Mouse (Mus musculus): Measurements from ENCODE around the gene Nucks1. TPM values are rescaled to one million over a fixed set of nuclear protein-coding genes. Genes with fewer than 3 reads are reported as not detected.
A peak's percentile ranks its signal among the peaks of the same experiment; 100 is the strongest.

The Nucks1 gene
- total RNA-seq, 4 experiments from 2014 or later = 134 to 174 (median 151) TPM

GRCm38 (mm10) chr1:131922100-131922499 lies 11.8 kb downstream of the Nucks1 start:
- DNase-seq = no peak

DNA sequence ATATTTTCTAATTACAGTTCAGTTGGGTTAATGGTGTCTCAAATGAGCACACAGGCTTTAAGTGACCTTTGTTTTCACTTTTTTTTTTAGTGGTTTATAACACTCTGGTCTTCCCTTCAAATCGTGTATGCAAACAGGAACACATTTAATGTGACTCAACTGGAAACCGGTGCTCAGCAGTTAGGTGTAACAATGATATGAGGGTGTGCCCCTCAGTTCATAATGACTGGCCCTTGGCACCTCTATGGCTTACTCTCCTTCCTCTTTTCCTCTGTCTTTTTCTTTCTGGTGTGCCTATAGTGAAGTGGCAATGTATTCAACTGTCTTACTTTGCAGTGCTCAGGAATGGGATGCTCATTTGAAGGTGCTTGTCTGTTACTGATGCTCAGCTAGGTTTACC lies 23.1 kb downstream of the Nucks1 start:
- no peak for DNase-seq

DNA sequence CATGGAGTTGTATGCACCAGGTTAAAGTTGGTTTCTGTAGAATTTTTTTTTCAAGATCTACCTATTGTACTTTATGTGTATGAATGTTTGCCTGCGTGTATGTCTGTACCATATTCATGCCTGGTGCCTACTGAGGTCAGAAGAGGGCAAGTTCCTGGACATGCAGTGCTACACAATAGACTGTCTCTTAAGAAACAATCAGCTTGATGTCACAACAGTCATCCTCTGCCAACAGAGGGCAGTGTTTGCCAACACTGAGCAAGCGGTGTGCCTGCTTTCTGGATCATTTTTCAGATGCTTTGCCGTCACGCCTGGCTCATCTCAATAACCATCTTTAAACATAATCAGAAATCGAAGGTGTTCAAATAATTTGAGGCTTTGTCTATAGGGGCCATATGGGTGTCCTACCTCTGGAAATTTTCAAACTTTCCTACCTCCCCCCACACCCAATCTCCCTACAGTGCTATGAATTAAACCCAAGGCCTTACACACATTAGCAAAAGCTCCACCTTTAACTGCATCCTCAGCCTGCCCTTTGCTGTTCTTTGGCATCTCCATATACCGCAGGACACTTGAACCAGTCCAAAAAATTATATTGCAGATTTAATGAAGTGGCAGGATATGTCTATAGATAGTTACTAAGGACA lies 27.4 kb downstream of the Nucks1 start:
- DNase-seq = peak; percentile 70

- no peak for DNase-seq
Measured at GRCm38 (mm10) chr1:131938811-131939210, 28.5 kb downstream of the Nucks1 start.

GRCm38 (mm10) chr1:131940711-131941244 lies 30.4 kb downstream of the Nucks1 start:
- no peak for DNase-seq

GRCm38 (mm10) chr1:131941501-131941900 lies 31.2 kb downstream of the Nucks1 start:
- no peak for DNase-seq

DNA sequence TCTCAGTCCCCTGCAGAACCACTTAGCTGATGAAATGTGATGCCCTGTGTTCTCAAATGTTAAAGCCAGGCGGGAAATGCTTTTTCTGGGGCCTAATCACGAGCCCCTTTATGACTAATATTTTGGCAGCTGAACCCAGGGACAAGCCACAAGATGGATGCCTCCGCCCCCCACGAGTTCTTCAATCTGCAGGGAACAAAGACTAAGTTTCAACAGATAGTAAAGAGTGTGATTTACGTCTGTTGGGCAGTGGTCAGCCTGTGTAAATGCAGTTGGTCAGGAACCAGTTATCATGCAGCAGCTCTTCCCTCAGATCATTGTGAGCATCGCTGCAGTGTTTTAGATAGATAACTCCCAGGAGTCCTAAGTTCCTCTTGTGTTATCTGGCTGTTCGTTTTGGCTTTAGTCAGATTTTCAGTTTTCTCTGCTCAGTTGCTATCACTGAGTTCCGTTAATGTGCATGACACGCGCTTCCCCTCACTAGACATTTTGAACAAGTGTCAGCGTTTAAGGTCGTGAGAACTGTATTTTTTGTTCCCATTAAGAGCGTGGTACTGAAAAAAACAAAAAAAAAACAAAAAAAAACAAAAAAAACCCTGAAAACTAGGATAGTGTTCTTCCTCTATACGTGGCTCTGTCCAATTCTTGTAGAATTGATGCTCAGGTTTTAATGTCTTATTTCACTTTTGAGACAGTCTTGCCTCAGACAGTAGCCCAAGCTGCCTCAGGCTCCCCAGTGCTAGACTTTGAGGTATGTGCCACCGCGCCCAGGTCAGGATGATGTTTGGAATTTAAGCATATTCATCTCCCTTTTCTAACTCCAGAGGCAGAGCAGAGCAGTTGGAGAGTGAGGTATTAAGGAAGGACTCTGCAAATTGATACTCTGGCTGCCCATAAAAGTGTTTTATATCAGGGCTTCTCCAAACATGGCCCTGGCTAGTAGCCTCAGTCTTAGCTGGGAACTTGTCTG lies 32.6 kb downstream of the Nucks1 start:
- no peak for DNase-seq

GRCm38 (mm10) chr1:131945674-131946440 lies 35.5 kb downstream of the Nucks1 start:
- no peak for DNase-seq

- DNase-seq = no peak
Measured at GRCm38 (mm10) chr1:131946462-131947215, 36.3 kb downstream of the Nucks1 start.

DNA sequence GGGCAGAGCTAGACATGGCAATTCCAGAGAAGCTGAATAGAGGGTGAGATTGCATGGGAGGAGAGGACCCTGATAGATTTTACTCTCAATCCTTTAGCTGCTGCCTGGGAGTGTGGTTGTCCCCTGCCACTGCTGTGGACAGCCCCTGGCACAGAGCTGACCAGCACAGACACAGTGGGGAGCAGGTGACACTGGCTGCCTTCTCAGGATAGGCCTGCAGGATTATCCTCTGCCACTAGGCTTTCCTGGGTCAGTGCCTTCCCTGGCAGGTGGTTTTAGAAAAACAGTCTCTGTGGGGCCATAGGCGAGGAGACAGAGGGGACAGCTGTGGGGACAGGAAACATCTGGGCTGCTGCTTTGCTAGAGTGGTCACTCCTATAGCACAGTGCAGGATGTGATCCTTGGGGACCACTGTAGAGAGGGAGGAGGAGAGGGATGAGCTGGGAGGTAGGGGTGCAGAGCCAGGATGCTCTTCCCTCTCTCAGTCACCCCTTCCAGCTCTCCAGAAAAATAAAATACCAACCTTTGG lies 37.7 kb downstream of the Nucks1 start:
- no peak for DNase-seq

GRCm38 (mm10) chr1:131954242-131954865 lies 44.0 kb downstream of the Nucks1 start:
- no peak for DNase-seq

DNA sequence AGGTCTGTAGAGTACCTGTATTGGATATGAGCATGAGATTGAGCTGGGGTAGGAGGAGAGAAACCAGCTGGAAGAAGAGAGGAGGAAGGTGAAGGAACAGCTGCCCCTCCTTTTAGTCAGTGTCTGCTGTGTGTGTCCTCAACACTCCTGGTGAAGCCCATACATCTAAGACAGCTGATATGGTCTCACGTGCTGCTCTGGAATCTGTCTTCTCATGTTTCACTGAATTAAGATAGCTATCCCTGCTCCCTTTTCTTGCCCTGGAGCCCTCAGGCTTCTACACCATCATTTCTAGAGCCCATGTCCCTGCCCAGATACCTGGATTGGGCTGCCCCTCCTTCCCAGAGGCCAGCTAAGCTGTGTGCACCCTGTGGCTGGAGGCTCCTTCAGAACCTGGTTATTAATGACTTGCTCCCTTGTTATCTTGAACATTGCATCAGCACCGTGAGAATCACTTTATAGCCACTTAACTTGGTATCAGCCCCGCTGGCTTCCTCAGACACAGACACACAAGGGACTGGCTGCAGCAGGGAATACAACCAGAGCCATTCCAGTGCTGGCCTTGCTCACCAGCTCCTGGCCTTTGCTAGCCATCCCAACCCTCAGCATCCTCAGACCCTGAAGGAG lies 44.9 kb downstream of the Nucks1 start:
- DNase-seq = no peak

GRCm38 (mm10) chr1:131957416-131957815 lies 47.1 kb downstream of the Nucks1 start:
- DNase-seq = no peak

GRCm38 (mm10) chr1:131961004-131961403 lies 50.7 kb downstream of the Nucks1 start:
- no peak for DNase-seq

DNA sequence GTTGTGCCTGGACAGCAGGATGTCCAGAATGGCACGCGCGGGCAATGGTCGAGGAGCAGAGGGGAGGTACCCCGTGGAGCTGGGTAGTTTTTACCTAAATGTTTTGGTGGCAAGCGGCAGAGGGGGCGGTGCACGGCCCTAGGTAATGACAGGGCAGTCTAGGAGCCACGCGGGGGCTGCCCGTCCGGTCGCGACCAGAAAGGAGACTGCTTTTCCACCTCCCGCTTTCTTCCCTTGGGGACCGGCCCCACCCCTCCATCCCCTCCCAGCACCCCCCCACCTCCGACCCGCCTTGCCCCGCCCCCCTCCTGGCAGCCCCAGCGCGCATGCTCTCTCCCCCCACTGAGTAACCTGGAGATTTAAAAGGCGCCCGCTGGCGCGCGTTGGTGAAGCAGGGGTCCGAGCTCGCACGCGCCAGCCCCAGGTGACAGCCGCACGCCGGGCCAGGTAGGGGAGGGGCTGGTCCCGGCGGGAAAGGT lies 52.3 kb downstream of the Nucks1 start, which contains the start of gene Slc45a3:
TSS of gene Slc45a3 (plus strand) at position 362 of the 479 bp plus-strand sequence.
- DNase-seq = peak; percentile 36

- peak; percentile 41 for DNase-seq
Measured at GRCm38 (mm10) chr1:131963085-131963951, 53.0 kb downstream of the Nucks1 start.

DNA sequence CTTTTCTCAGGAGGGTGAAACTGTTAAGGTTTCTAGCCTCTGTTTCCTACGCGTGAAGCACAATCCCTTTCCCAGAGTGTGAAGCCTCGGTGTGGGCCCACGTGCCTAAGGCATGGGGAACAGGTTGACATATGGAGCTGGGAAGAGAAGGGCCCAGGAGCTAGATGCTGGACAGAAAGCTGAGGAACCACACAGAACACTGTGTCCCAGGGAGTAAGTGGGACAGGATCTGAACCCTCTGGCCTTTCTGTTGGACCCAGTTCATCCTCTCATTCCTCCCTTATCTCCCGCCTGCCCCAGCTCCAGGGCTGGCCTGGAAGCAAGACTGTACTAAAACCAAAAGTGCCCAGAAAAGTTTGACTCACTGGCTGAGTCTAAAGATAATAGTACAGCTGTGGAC lies 53.8 kb downstream of the Nucks1 start:
- no peak for DNase-seq

DNA sequence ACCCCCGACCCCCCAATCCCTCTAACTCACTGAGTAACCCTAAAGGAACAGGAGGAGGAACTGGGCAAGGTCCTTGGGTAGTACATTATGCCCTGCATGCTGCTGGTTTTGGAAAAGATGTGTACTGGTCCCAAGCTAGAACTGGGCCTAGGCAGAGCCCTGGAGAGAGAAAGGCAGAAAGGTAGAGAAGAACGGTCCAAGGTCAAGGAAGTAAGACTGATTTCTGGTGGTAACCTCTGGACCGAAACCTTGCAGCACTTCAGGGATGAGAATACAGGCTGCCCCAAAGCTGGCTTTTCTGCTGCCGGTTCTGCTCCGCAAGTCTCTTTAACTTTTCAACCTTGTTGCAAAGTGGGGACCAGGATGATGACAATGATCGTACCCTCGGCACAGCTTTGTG lies 54.2 kb downstream of the Nucks1 start:
- DNase-seq = no peak

GRCm38 (mm10) chr1:131965818-131966217 lies 55.5 kb downstream of the Nucks1 start:
- DNase-seq = no peak

Measured in adrenal gland, adult 8-10 months (tissue).